9 mouse cellular contexts compared by ENCODE assay signal in genomic region chr11:72265483-72265882, GRCm38 (mm10). TPM values are rescaled to one million over a fixed set of nuclear protein-coding genes. Genes with fewer than 3 reads are reported as not detected.
DNase-seq lines count a peak whose midpoint lies in the region; ATAC-seq and TF ChIP-seq lines count a peak whose summit lies in the region.
"Had no signal": no experiment of that assay in that cellular context is flagged by ENCODE, and none has a peak within 500 bp of the region (broad histone marks: within the 10 kb centered on the region; RNA-seq: fewer than 3 reads in every experiment).

No protein-coding gene starts in this region.

- H3K9ac ChIP-seq in embryonic facial prominence, embryonic 12.5 days = no peak overlapping the region

- TF ChIP-seq POLR2A in kidney, adult 2 months (IDR thresholded peaks at IDR 0.05; ENCODE audit: low read depth, low read length) = no peak

- H3K9me3 ChIP-seq in embryonic facial prominence, embryonic 12.5 days = no peaks in the 10 kb centered on the region
- no peaks in the 10 kb centered on the region for H3K9me3 ChIP-seq in midbrain, embryonic 10.5 days (replicated peaks)

- no peak overlapping the region for H3K27ac ChIP-seq in embryonic facial prominence, embryonic 12.5 days
- no peak overlapping the region for H3K27ac ChIP-seq in midbrain, embryonic 10.5 days (replicated peaks)
- no peak overlapping the region for H3K27ac ChIP-seq in kidney, adult 2 months (ENCODE audit: insufficient read depth, low read depth, low read length)

- no peaks in the 10 kb centered on the region for H3K36me3 ChIP-seq in embryonic facial prominence, embryonic 12.5 days
- no peaks in the 10 kb centered on the region for H3K36me3 ChIP-seq in midbrain, embryonic 10.5 days
- no peaks in the 10 kb centered on the region for H3K36me3 ChIP-seq in kidney, adult 2 months (ENCODE audit: control insufficient read depth, insufficient read depth, low read length)

- H3K4me2 ChIP-seq in embryonic facial prominence, embryonic 12.5 days (replicated peaks) = peak overlapping the region; percentile 72

- no peak overlapping the region for H3K4me3 ChIP-seq in embryonic facial prominence, embryonic 12.5 days
- H3K4me3 ChIP-seq in midbrain, embryonic 10.5 days = peak overlapping the region; percentile 60; the same call in 1 of the 2 replicates
- H3K4me3 ChIP-seq in kidney, adult 2 months (ENCODE audit: insufficient read depth, low read depth, low read length) = no peak overlapping the region

- no peak for ATAC-seq in embryonic facial prominence, embryonic 12.5 days (ENCODE audit: insufficient number of reproducible peaks, insufficient read depth, low FRiP score, low TSS enrichment)
- ATAC-seq in granulocyte monocyte progenitor cell, adult 5-6 weeks (replicated peaks; ENCODE audit: poor library complexity, severe bottlenecking) = no peak

- WGBS in embryonic facial prominence, embryonic 12.5 days = 8% methylated on average over 11 of the region's 11 CpGs
- WGBS in midbrain, embryonic 10.5 days = 8% methylated on average over 11 of the region's 11 CpGs
- 23% methylated on average over 11 of the region's 11 CpGs for WGBS in kidney, adult 2 months

- DNase-seq in ES-CJ7 (ENCODE audit: low read depth, low spot score) (peak; percentile 18), R1 (ENCODE audit: low read depth, low spot score) (peak; percentile 17)
- DNase-seq in heart, postnatal 4 days = peak; percentile 7
- peak; percentile 22 for DNase-seq in midbrain, embryonic 10.5 days (ENCODE audit: low spot score)
- no peak for DNase-seq in kidney, adult 2 months
- no peak for DNase-seq in lung, adult 18-20 months

- H3K4me1 ChIP-seq in embryonic facial prominence, embryonic 12.5 days = 0 out of 2 replicates have a peak, but pooled peaks cover 7% of the 10 kb centered on the region
- peaks cover 25% of the 10 kb centered on the region for H3K4me1 ChIP-seq in midbrain, embryonic 10.5 days
- no peaks in the 10 kb centered on the region; the same call in 1 of the 2 replicates for H3K4me1 ChIP-seq in kidney, adult 2 months (ENCODE audit: control insufficient read depth, insufficient read depth, low read length)

- TF ChIP-seq CTCF in kidney, adult 2 months (conservative IDR thresholded peaks at IDR 0.05; ENCODE audit: insufficient read depth, insufficient read length, low read depth, low read length) = no peak

- H3K27me3 ChIP-seq in embryonic facial prominence, embryonic 12.5 days = peaks cover 47% of the 10 kb centered on the region
- H3K27me3 ChIP-seq in midbrain, embryonic 10.5 days (ENCODE audit: low read depth, poor library complexity, severe bottlenecking) = peaks cover 61% of the 10 kb centered on the region
- no peaks in the 10 kb centered on the region for H3K27me3 ChIP-seq in kidney, adult 2 months (replicated peaks; ENCODE audit: control insufficient read depth, insufficient read depth, low read length)

RNA-seq across cellular contexts. Expression of gene Slc13a5, which starts 1.5 kb away (rescaled TPM):
- 0.14 and 0.31 TPM in 2 replicates for polyA plus RNA-seq in embryonic facial prominence, embryonic 12.5 days (2016; fragmentation: Nextera tagmentation; extraction: Ambion mirVana)
- total RNA-seq in heart, postnatal 4 days (2021) = under 1 TPM; 0.38 to 0.50 TPM
- 0.26 and 0.82 TPM in 2 replicates for polyA plus RNA-seq in midbrain, embryonic 10.5 days (2016; fragmentation: Nextera tagmentation; extraction: Ambion mirVana)
- total RNA-seq in granulocyte monocyte progenitor cell, adult 5-6 weeks (2014; fragmentation: Nextera tagmentation) = not detected in 2 replicates
- total RNA-seq in granulocyte monocyte progenitor cell, adult 5-6 weeks (2017) = not detected in 2 replicates
- polyA plus RNA-seq in kidney, adult 2 months (2012; rRNA removed) = 0.16 and 0.27 TPM in 2 replicates

RNA-seq across cellular contexts. Expression of gene Xaf1, which starts 35.9 kb away (rescaled TPM):
- 1.9 and 2.6 TPM in 2 replicates for polyA plus RNA-seq in embryonic facial prominence, embryonic 12.5 days (2016; fragmentation: Nextera tagmentation; extraction: Ambion mirVana)
- 1 to 10 TPM; 7.6 to 7.7 TPM for total RNA-seq in heart, postnatal 4 days (2021)
- polyA plus RNA-seq in midbrain, embryonic 10.5 days (2016; fragmentation: Nextera tagmentation; extraction: Ambion mirVana) = 1.5 and 2.5 TPM in 2 replicates
- total RNA-seq in granulocyte monocyte progenitor cell, adult 5-6 weeks (2014; fragmentation: Nextera tagmentation) = 3.6 and 8.9 TPM in 2 replicates
- 2.0 and 11.7 TPM in 2 replicates for total RNA-seq in granulocyte monocyte progenitor cell, adult 5-6 weeks (2017)
- polyA plus RNA-seq in kidney, adult 2 months (2012; rRNA removed) = 18.7 and 23.9 TPM in 2 replicates

RNA-seq across cellular contexts. Expression of gene Fbxo39, which starts 48.8 kb away (rescaled TPM):
- polyA plus RNA-seq in embryonic facial prominence, embryonic 12.5 days (2016; fragmentation: Nextera tagmentation; extraction: Ambion mirVana) = not detected in 2 replicates
- not detected for total RNA-seq in heart, postnatal 4 days (2021)
- polyA plus RNA-seq in midbrain, embryonic 10.5 days (2016; fragmentation: Nextera tagmentation; extraction: Ambion mirVana) = not detected in 2 replicates
- total RNA-seq in granulocyte monocyte progenitor cell, adult 5-6 weeks (2014; fragmentation: Nextera tagmentation) = not detected in 2 replicates
- total RNA-seq in granulocyte monocyte progenitor cell, adult 5-6 weeks (2017) = not detected in 2 replicates
- polyA plus RNA-seq in kidney, adult 2 months (2012; rRNA removed) = 0.07 and 0.11 TPM in 2 replicates
- total RNA-seq: liver, adult 2 months had no signal
- polyA plus RNA-seq: liver, adult 2 months had no signal

RNA-seq across cellular contexts. Expression of gene Med31, which starts 50.1 kb away (rescaled TPM):
- 47.0 and 48.8 TPM in 2 replicates for polyA plus RNA-seq in embryonic facial prominence, embryonic 12.5 days (2016; fragmentation: Nextera tagmentation; extraction: Ambion mirVana)
- 10 to 100 TPM; 12.0 to 12.5 TPM for total RNA-seq in heart, postnatal 4 days (2021)
- 52.4 and 52.7 TPM in 2 replicates for polyA plus RNA-seq in midbrain, embryonic 10.5 days (2016; fragmentation: Nextera tagmentation; extraction: Ambion mirVana)
- 12.2 and 12.4 TPM in 2 replicates for total RNA-seq in granulocyte monocyte progenitor cell, adult 5-6 weeks (2014; fragmentation: Nextera tagmentation)
- 12.7 and 20.9 TPM in 2 replicates for total RNA-seq in granulocyte monocyte progenitor cell, adult 5-6 weeks (2017)
- 8.3 and 9.4 TPM in 2 replicates for polyA plus RNA-seq in kidney, adult 2 months (2012; rRNA removed)

RNA-seq across cellular contexts. Expression of gene Txndc17, which starts 58.1 kb away (rescaled TPM):
- polyA plus RNA-seq in embryonic facial prominence, embryonic 12.5 days (2016; fragmentation: Nextera tagmentation; extraction: Ambion mirVana) = 194 and 202 TPM in 2 replicates
- 10 to 100 TPM; 47.4 to 48.7 TPM for total RNA-seq in heart, postnatal 4 days (2021)
- 166 and 185 TPM in 2 replicates for polyA plus RNA-seq in midbrain, embryonic 10.5 days (2016; fragmentation: Nextera tagmentation; extraction: Ambion mirVana)
- total RNA-seq in granulocyte monocyte progenitor cell, adult 5-6 weeks (2014; fragmentation: Nextera tagmentation) = 115 and 151 TPM in 2 replicates
- 36.3 and 66.3 TPM in 2 replicates for total RNA-seq in granulocyte monocyte progenitor cell, adult 5-6 weeks (2017)
- 125 and 149 TPM in 2 replicates for polyA plus RNA-seq in kidney, adult 2 months (2012; rRNA removed)

Comparison
In these comparisons a context has a peak if more than half of its experiments do, and no peak if none do; other contexts are left out.
1. DNase-seq: peak in ES-CJ7 (single experiment), R1 (single experiment), heart, postnatal 4 days (single experiment) and midbrain, embryonic 10.5 days (single experiment); none in kidney, adult 2 months (single experiment) and lung, adult 18-20 months (0 of 2).